Mouse (Mus musculus): ENCODE measurements at regions not wholly inside any gene's neighbourhood (a gene's known extent, or its start where the extent isn't known, plus 50 kb on each side); places are given as distances from the start of the nearest gene placed in this dataset.

DNA sequence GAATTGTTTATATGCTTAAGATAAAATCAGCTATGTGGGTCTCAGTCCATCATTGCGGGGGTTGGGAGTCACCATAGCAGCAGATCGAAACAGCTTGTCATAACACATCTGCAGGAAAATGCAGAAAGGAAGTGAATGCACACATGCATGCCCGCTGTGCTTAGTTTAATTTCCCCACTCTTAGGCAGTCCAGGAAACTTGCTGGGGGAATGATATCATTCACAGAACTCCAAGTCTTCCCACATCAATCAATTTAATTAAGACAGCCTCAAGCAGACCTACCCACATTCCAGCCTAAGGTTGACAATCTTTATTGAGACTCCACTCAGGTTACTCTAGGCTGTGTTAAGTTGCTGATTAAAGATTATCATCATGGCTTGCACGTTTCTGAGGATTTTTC, 700.2 kb downstream of the Iqcm start:
- no peak overlapping the region for H3K4me2 ChIP-seq (ENCODE audit: low read depth, low read length)
- no peaks in the 10 kb centered on the region for H3K4me1 ChIP-seq (ENCODE audit: insufficient read depth, low read length)
- H3K9me3 ChIP-seq (ENCODE audit: low read length): no peaks in the 10 kb centered on the region
- no peak overlapping the region for H3K27ac ChIP-seq
- ATAC-seq (no peak), DNase-seq (ENCODE audit: low spot score) (no peak)
- TF ChIP-seq CTCF (IDR thresholded peaks at IDR 0.05; ENCODE audit: low read depth): no peak
- no peaks in the 10 kb centered on the region for H3K36me3 ChIP-seq (ENCODE audit: insufficient read depth, low read length)
- no peaks in the 10 kb centered on the region for H3K27me3 ChIP-seq (ENCODE audit: insufficient read depth, low read length)
- H3K9ac ChIP-seq (replicated peaks; ENCODE audit: low read length): no peak overlapping the region
- 66% methylated on average over 4 of the region's 4 CpGs for WGBS
- no peak overlapping the region for H3K4me3 ChIP-seq (ENCODE audit: low read length)

DNA sequence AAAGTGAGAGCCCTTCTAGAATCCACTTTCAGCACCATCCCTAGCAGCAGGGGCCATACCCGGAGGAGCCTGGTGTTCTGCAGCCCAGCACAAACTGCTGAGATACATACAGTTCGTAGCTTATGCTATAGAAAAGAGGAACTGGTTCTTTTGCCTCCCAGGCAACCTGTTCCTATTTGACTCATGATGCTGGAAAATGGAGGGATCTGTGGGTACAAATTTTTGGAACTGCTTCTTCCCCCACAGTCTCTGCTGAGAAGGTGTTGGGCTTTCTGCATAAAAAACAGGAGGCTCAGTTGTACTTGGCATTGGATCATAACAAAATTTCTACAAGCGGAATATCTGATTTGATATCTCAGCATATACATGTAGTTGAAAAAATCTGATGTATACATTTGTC, 716.7 kb upstream of the Nr3c2 start:
- WGBS: 87% methylated on average over 3 of the region's 3 CpGs

DNA sequence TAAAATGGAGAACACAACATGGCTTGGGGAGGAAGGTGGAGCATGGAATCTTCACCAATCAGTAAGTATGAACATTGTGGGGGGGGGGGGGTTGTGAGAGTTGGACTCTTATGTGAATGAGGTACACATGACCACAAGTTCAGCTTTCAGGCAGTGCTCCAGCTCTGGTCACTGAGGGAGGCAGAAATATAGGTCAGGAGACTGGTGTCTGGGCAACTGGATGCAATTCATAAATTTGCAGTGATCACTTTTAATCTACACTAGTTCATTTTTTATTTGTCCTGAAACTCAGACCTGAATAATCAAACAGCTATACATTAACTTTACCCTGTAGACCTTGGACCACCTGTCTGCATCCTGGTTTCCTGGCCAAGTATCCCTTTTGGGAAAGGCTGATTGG, 715.4 kb upstream of the Nr3c2 start:
- Histone ChIP-seq H3K27ac (no peak overlapping the region), H3K36me3 (ENCODE audit: insufficient read depth, low read length) (no peaks in the 10 kb centered on the region), H3K4me3 (ENCODE audit: low read length) (no peak overlapping the region), H3K27me3 (ENCODE audit: insufficient read depth, low read length) (no peaks in the 10 kb centered on the region), H3K4me1 (ENCODE audit: insufficient read depth, low read length) (no peaks in the 10 kb centered on the region), H3K4me2 (ENCODE audit: low read depth, low read length) (no peak overlapping the region), H3K9ac (replicated peaks; ENCODE audit: low read length) (no peak overlapping the region), H3K9me3 (ENCODE audit: low read length) (no peaks in the 10 kb centered on the region)
- TF ChIP-seq CTCF (IDR thresholded peaks at IDR 0.05; ENCODE audit: low read depth): no peak
- ATAC-seq: no peak
- DNase-seq (ENCODE audit: low spot score): no peak

More for the DNA sequence above, 716.7 kb upstream of the Nr3c2 start:
- Histone ChIP-seq H3K4me1 (ENCODE audit: insufficient read depth, low read length) (no peaks in the 10 kb centered on the region), H3K4me2 (ENCODE audit: low read depth, low read length) (no peak overlapping the region), H3K36me3 (ENCODE audit: insufficient read depth, low read length) (no peaks in the 10 kb centered on the region), H3K4me3 (ENCODE audit: low read length) (no peak overlapping the region), H3K27me3 (ENCODE audit: insufficient read depth, low read length) (no peaks in the 10 kb centered on the region), H3K9me3 (ENCODE audit: low read length) (no peaks in the 10 kb centered on the region), H3K27ac (no peak overlapping the region), H3K9ac (replicated peaks; ENCODE audit: low read length) (no peak overlapping the region)
- TF ChIP-seq CTCF (IDR thresholded peaks at IDR 0.05; ENCODE audit: low read depth): no peak
- ATAC-seq: no peak
- DNase-seq (ENCODE audit: low spot score): no peak

DNA sequence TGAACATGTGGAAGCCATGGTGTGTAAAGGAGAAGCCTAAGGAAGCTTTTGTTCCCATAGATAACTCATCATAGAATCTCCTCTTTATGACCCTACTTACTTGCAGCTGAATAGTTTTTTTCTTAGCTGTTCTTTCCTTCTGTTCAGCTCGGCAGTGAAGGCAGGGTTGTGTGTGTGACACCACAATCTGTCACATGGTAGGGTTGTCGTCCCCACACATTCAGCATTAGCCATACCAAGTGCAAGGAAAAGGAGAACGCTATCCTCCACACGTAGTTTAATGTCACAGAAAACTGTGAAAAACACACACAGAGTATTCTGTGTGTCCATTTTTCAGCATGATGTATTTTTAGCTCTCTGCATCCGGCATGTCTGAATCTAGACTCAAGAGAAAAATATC, 711.9 kb upstream of the Nr3c2 start:
- Histone ChIP-seq H3K27ac (no peak overlapping the region), H3K4me2 (ENCODE audit: low read depth, low read length) (no peak overlapping the region), H3K4me3 (ENCODE audit: low read length) (no peak overlapping the region), H3K9ac (replicated peaks; ENCODE audit: low read length) (no peak overlapping the region), H3K4me1 (ENCODE audit: insufficient read depth, low read length) (no peaks in the 10 kb centered on the region), H3K36me3 (ENCODE audit: insufficient read depth, low read length) (no peaks in the 10 kb centered on the region), H3K9me3 (ENCODE audit: low read length) (no peaks in the 10 kb centered on the region), H3K27me3 (ENCODE audit: insufficient read depth, low read length) (no peaks in the 10 kb centered on the region)
- DNase-seq (ENCODE audit: low spot score) (no peak), ATAC-seq (no peak)
- 78% methylated on average over 5 of the region's 5 CpGs for WGBS
- TF ChIP-seq CTCF (IDR thresholded peaks at IDR 0.05; ENCODE audit: low read depth): no peak

DNA sequence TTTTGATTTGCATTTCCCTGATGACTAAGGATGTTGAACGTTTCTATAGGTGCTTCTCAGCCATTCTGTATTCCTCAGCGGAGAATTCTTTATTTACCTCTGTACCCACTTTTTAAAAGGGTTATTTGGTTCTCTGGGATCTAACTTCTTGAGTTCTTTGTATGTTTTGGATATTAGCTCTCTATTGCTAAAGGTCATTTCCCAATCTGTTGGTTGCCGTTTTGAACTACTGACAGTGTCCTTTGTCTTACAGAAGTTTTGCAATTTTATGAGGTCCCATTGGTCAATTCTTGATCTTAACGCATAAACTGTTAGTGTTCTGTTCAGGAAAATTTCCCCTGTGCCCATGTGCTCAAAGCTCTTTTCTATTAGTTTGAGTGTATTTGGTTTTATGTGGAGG, 687.4 kb upstream of the Nr3c2 start:
- Histone ChIP-seq H3K36me3 (ENCODE audit: insufficient read depth, low read length) (no peaks in the 10 kb centered on the region), H3K27ac (no peak overlapping the region), H3K4me3 (ENCODE audit: low read length) (no peak overlapping the region), H3K9ac (replicated peaks; ENCODE audit: low read length) (no peak overlapping the region), H3K4me1 (ENCODE audit: insufficient read depth, low read length) (no peaks in the 10 kb centered on the region), H3K4me2 (ENCODE audit: low read depth, low read length) (no peak overlapping the region), H3K9me3 (ENCODE audit: low read length) (no peaks in the 10 kb centered on the region), H3K27me3 (ENCODE audit: insufficient read depth, low read length) (no peaks in the 10 kb centered on the region)
- ATAC-seq (no peak), DNase-seq (ENCODE audit: low spot score) (no peak)
- TF ChIP-seq CTCF (IDR thresholded peaks at IDR 0.05; ENCODE audit: low read depth): no peak
- 83% methylated on average over 4 of the region's 4 CpGs for WGBS

DNA sequence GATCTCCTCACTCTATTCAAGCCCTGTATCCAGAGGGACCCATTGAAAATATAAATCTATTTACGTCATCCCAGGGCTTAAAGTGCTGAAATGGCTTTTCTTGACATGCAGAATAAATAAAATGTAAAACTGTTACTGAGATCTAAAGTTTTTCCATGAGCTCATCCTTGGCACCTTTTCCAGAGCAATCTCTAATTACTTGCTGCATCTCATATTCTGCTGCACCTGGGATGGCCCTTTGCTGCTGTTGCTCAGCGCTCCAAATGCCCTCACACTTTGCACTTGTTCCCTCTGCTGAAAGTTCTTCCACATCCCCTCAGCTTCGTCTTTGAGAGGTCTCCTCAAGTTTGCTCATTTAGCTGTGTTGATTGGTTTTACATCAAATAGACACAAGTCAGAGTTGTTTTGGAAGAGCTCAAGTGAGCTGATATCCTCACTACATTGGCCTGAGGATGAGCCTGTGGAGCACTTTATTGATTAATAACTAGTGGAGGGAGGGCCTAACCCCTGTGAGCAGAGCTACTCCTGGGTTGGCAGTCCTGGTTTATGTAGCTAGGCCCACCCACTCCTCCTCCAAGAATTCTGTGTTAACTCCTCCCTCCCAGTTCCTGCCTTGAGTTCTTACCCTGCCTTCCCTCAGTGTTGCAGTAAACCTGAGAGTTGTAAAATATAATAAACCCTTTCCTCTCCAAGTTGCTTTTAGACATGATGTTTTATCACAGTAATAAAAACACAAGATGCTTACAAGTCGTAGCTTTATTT, 681.2 kb upstream of the Nr3c2 start:
- no peaks in the 10 kb centered on the region for H3K9me3 ChIP-seq (ENCODE audit: low read length)
- no peak for ATAC-seq
- H3K27ac ChIP-seq: no peak overlapping the region
- TF ChIP-seq CTCF (IDR thresholded peaks at IDR 0.05; ENCODE audit: low read depth): no peak
- no peaks in the 10 kb centered on the region for H3K36me3 ChIP-seq (ENCODE audit: insufficient read depth, low read length)
- 80% methylated on average over 4 of the region's 4 CpGs for WGBS
- H3K9ac ChIP-seq (replicated peaks; ENCODE audit: low read length): no peak overlapping the region
- H3K4me3 ChIP-seq (ENCODE audit: low read length): no peak overlapping the region
- H3K27me3 ChIP-seq (ENCODE audit: insufficient read depth, low read length): no peaks in the 10 kb centered on the region
- no peak overlapping the region for H3K4me2 ChIP-seq (ENCODE audit: low read depth, low read length)
- no peak for DNase-seq (ENCODE audit: low spot score)
- H3K4me1 ChIP-seq (ENCODE audit: insufficient read depth, low read length): no peaks in the 10 kb centered on the region

DNA sequence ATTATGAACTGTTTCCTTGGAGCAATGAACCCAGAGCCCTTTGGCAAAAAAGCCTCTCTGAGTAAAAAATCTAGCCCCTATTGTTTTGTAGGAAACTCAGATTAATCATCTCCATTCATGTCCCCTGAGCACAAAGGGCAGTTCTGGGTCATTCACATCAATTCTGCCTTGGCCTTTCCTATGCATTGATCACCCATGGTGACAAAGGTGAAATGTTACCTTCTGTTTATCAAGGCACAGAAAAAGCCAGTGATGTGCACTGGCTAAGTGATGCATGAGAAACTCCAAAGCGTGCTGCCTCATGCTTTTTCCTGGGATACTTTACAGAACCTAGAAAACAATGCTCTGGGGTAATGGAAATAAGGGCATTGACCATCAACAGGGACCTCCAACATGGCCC, 668.4 kb upstream of the Nr3c2 start:
- WGBS: 25% methylated on average over 1 of the region's 1 CpGs
- H3K36me3 ChIP-seq (ENCODE audit: insufficient read depth, low read length): no peaks in the 10 kb centered on the region
- no peaks in the 10 kb centered on the region for H3K4me1 ChIP-seq (ENCODE audit: insufficient read depth, low read length)
- TF ChIP-seq CTCF (IDR thresholded peaks at IDR 0.05; ENCODE audit: low read depth): no peak
- no peak overlapping the region for H3K4me3 ChIP-seq (ENCODE audit: low read length)
- ATAC-seq: no peak
- no peak overlapping the region for H3K9ac ChIP-seq (replicated peaks; ENCODE audit: low read length)
- H3K27me3 ChIP-seq (ENCODE audit: insufficient read depth, low read length): no peaks in the 10 kb centered on the region
- H3K9me3 ChIP-seq (ENCODE audit: low read length): no peaks in the 10 kb centered on the region
- no peak overlapping the region for H3K27ac ChIP-seq
- no peak for DNase-seq (ENCODE audit: low spot score)
- no peak overlapping the region for H3K4me2 ChIP-seq (ENCODE audit: low read depth, low read length)
